Mouse (Mus musculus) left cerebral cortex, adult 18-20 months (tissue): Measurements from ENCODE around the gene Ildr2. TPM values are rescaled to one million over a fixed set of nuclear protein-coding genes. Genes with fewer than 3 reads are reported as not detected.

Source experiments
- DNase-seq, 2 experiments: peaks; one replicate each; pipeline ENCODE4 v3.0.0; 2021 to 2022; ENCODE audit warnings: low spot score in 2 of 2, mixed read lengths in 1 of 2
- total RNA-seq, 2 experiments: library from RNA; stranded (reverse); gene quantifications; 2 replicates each; pipeline ENCODE4 v1.2.3; 2021

The Ildr2 gene
- total RNA-seq, 2 experiments from 2014 or later: 105 to 108 TPM

DNA sequence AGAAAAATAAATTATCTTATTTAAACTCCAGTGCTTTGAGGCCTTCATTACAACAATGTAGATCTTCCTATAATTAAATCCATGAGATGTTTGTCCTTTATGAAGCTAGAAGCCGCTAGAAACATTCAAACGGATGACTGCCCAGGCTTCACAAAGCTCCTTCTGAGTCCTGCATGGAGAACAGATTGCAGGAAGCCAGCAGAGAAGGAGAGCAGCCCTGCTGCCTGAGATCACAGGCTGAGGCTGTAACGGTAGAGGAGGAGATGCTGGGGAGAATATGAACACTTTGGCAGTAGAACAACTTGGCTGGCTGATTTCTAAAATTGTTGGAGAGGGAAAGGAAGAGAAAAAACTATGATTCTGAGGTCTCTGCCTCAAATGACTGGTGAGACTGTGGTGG is 76.8 kb downstream of the Ildr2 start:
- no peak for DNase-seq

- no peak for DNase-seq
Observed at GRCm38 (mm10) chr1:166339110-166339509, 85.2 kb downstream of the Ildr2 start.

DNA sequence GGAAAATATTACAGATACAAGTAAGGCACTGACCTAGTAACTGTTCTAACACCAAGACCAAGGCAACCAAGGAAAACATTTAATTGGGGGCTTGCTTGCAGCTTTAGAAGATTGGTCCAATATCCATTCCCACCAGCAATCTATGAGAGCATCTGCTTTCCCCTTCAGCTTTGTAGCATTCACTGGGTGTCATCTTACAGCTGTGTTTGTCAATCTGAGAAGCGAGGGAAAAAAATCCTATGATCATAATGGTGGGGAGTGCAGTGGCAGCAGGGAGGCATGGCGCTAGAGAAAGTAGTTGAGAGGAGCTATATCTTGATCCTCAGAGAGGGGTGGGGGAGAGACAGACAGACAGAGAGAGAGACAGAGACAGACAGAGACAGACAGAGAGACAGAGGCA is 88.1 kb downstream of the Ildr2 start:
- no peak for DNase-seq

- no peak for DNase-seq
Observed at GRCm38 (mm10) chr1:166342539-166342938, 88.6 kb downstream of the Ildr2 start.

DNA sequence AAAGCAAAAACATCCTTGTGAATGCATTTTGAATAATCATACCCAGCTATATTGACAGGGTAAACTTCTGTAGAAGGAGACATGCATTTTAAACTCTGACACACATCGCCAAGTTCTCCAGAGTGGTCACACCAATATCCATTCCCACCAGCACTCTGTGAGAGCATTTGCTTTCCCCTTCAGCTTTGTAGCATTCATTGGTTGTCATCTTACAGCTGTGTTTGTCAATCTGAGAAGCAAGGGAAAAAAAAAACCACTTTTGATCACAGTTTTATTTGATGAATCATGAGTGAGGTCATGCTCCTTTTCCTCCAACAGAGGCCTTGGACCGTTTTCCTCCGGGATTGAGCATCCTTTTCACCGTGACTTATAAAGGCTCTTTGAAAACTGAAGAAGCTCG is 89.6 kb downstream of the Ildr2 start:
- DNase-seq: no peak

GRCm38 (mm10) chr1:166344300-166345077 is 90.5 kb downstream of the Ildr2 start:
- no peak for DNase-seq

DNA sequence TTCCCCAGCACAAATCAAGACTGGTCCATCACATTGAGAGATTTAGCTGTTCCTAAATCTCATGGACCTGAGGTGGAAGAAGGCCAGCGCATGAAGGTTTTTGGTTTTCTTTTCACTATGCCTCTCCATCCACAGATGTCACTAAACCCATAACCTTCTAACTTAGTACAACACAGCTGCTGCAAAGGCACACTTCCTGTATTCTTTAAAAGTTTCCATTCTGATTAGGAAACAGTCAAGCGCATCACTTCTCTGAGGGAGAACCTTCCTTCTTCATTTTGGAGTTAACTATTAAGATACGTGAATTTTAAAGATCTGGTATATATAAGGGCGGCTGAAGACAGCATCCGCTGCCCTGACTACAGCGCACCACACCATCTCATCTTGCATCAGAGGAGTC is 91.7 kb downstream of the Ildr2 start:
- DNase-seq: no peak

- no peak for DNase-seq
Observed at GRCm38 (mm10) chr1:166346906-166347305, 93.0 kb downstream of the Ildr2 start.

DNA sequence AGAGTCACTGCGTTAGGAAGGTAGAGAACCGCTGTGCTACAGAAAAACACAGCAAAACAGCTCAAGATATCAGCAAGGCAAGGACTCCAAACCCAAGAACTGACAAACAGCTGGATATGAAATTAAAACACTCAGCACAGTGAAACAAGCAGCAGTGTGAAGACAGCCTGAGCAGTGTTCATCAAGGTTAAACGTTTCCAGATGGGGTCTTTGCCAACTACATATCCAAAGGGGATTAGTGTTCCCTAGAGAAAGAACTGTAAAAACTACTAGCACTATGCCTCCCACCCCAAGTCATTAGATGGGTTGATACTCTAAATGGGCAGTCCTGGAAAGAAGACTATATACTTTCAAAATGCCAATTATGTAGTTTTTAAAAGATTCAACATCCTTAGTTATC is 95.4 kb downstream of the Ildr2 start:
- no peak for DNase-seq

DNA sequence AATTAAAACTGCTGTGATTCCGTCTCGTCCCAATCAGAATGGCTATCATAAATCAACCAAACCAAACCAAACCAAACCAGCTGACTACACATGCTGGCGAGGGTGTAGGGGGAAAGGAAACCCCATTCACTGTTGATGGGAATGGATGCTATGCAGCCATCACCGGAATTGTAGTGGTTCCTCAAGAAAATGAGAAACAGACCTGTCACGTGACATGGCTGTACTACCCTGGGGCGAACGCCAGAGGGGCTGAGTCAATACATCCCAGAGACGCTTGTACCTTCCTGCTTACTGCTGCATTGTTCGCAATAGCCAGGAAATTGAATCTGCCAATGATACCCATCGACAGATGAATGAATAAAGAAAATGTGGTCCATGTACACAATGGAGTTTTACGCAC is 95.8 kb downstream of the Ildr2 start:
- no peak for DNase-seq

DNA sequence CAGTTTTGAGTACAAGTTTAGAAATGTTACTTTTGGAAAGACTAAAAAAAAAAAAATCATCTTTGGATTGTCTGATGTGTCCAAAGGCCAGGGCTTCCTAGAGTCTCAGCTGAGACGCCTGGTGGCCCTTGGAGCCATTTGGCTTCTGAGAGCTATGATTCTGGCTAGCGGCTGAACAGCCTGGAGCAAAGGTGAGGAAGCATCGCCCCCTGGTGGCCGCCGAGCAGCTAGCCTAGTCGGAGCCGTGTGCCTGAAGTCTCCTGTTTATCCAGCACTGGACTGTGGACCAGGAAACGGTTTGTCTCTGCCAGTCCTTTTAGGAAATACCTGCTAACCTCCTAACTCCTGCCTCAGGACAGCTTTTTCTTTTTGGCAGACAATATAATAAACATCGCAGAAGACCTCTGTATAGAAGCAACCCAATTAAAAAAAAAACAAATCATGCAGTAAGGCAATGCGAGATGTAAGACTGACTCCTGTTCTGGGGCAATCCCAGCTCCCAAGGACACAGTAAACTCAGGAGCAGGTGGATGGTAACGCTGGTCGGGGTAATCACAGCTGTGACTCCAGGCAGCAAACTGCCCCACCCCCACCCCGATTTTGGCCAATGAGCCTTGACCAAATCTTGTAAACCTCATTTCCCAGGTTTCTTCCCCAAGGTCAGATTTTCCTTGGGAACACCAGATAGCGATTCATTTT is 106.4 kb downstream of the Ildr2 start:
- DNase-seq: peak; percentile 95 to 97

GRCm38 (mm10) chr1:166360896-166361295 is 107.0 kb downstream of the Ildr2 start:
- no peak for DNase-seq

GRCm38 (mm10) chr1:166361842-166362241 is 107.9 kb downstream of the Ildr2 start:
- no peak for DNase-seq

DNA sequence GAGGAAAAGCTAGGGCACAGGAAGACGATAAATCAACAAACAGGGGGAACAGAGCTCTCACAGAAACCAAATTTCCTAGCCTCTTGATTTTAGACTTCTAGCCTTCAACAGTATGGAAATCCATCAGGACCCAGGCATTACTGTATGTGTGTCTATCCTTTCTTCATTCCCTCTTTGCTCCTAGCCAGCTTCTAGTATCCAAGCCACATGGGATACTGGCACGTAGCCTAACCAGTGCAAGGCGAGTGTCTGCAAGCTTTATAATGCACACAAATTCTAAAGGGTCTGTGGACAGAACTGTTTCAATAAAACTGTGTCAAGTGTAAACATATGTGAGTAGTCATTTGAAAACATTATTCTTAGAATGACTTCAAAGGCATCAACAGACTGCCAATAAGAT is 108.7 kb downstream of the Ildr2 start:
- no peak for DNase-seq

GRCm38 (mm10) chr1:166363122-166363521 is 109.2 kb downstream of the Ildr2 start:
- DNase-seq: no peak

Other genes with a start within 250 kb of the Ildr2 start
- gene Dusp27, start 126.2 kb upstream of the Ildr2 start, total RNA-seq: under 1 TPM; 0.28 to 0.30 TPM
- not detected for gene Gpa33, start 123.9 kb upstream of the Ildr2 start, total RNA-seq
- under 1 TPM in 1 of 2 experiments, not detected in 1; 0.28 TPM for gene Mael, start 15.4 kb upstream of the Ildr2 start, total RNA-seq
- 10 to 100 TPM; 37.5 to 38.6 TPM for gene Tada1, start 125.0 kb downstream of the Ildr2 start, total RNA-seq
- gene Pogk, start 155.7 kb downstream of the Ildr2 start, total RNA-seq: 10 to 100 TPM; 41.1 to 42.3 TPM
- gene Gm4846, start 243.4 kb downstream of the Ildr2 start, total RNA-seq: not detected